Mouse (Mus musculus): ENCODE measurements around the gene Sun5.

GRCm38 (mm10) chr2:153900088-153900487, 29.2 kb upstream of the Sun5 start, which contains the start of gene Bpifb6:
- no peak for TF ChIP-seq CTCF (IDR thresholded peaks at IDR 0.05; ENCODE audit: extremely low read depth, insufficient read length, insufficient replicate concordance, low read depth, low read length)
- TF ChIP-seq POLR2A (IDR thresholded peaks at IDR 0.05; ENCODE audit: low read depth, low read length): no peak
